Mouse (Mus musculus): ENCODE data around the gene Nsun7. TPM values are rescaled to one million over a fixed set of nuclear protein-coding genes. Genes with fewer than 3 reads are reported as not detected.

Gene Nsun7
- polyA plus RNA-seq, 2 experiments = 0.02 TPM; not detected in 1

GRCm38 (mm10) chr5:66304300-66305067, 44.8 kb downstream of the Nsun7 start:
- no peak overlapping the region for H3K9ac ChIP-seq (replicated peaks)
- H3K27ac ChIP-seq = no peak overlapping the region
- ATAC-seq (ENCODE audit: insufficient read depth) = no peak
- H3K4me3 ChIP-seq (ENCODE audit: insufficient read depth in 1 of 2, low read depth in 2 of 2, low read length in 2 of 2) = no peak overlapping the region
- H3K4me1 ChIP-seq (replicated peaks; ENCODE audit: control insufficient read depth in 2 of 2, insufficient read depth in 2 of 2, low read length in 1 of 2) = no peaks in the 10 kb centered on the region
- no peak overlapping the region for H3K4me2 ChIP-seq (ENCODE audit: low read depth)
- WGBS (ENCODE audit: insufficient replicate concordance) = 65% methylated on average over 11 of the region's 11 CpGs
- no peaks in the 10 kb centered on the region for H3K9me3 ChIP-seq (ENCODE audit: control insufficient read depth, low read length)
- DNase-seq (ENCODE audit: low read depth in 3 of 3, low spot score in 3 of 3) = no peak
- no peaks in the 10 kb centered on the region for H3K36me3 ChIP-seq (replicated peaks; ENCODE audit: control insufficient read depth, insufficient read depth, low read depth)
- no peaks in the 10 kb centered on the region for H3K27me3 ChIP-seq (ENCODE audit: control insufficient read depth, insufficient read depth, low read length)
- TF ChIP-seq CTCF (IDR thresholded peaks at IDR 0.05; ENCODE audit: low read depth) (no peak), EP300 (IDR thresholded peaks at IDR 0.05; ENCODE audit: low read depth) (no peak)

- H3K27ac ChIP-seq = no peak overlapping the region
- no peaks in the 10 kb centered on the region for H3K27me3 ChIP-seq (ENCODE audit: control insufficient read depth, insufficient read depth, low read length)
- H3K9me3 ChIP-seq (ENCODE audit: control insufficient read depth, low read length) = no peaks in the 10 kb centered on the region
- no peak overlapping the region for H3K4me2 ChIP-seq (ENCODE audit: low read depth)
- no peak overlapping the region for H3K9ac ChIP-seq (replicated peaks)
- ATAC-seq (ENCODE audit: insufficient read depth) (no peak), DNase-seq (ENCODE audit: low read depth in 3 of 3, low spot score in 3 of 3) (no peak)
- no peak for TF ChIP-seq CTCF (IDR thresholded peaks at IDR 0.05; ENCODE audit: low read depth)
- no peak for TF ChIP-seq EP300 (IDR thresholded peaks at IDR 0.05; ENCODE audit: low read depth)
- H3K4me3 ChIP-seq (ENCODE audit: insufficient read depth in 1 of 2, low read depth in 2 of 2, low read length in 2 of 2) = no peak overlapping the region
- H3K4me1 ChIP-seq (replicated peaks; ENCODE audit: control insufficient read depth in 2 of 2, insufficient read depth in 2 of 2, low read length in 1 of 2) = no peaks in the 10 kb centered on the region
- H3K36me3 ChIP-seq (replicated peaks; ENCODE audit: control insufficient read depth, insufficient read depth, low read depth) = no peaks in the 10 kb centered on the region
- 71% methylated on average over 8 of the region's 8 CpGs for WGBS (ENCODE audit: insufficient replicate concordance)
These were observed 45.8 kb downstream of the Nsun7 start for GRCm38 (mm10) chr5:66305511-66305910.

GRCm38 (mm10) chr5:66310328-66310727, 50.6 kb downstream of the Nsun7 start:
- Histone ChIP-seq H3K36me3 (replicated peaks; ENCODE audit: control insufficient read depth, insufficient read depth, low read depth) (no peaks in the 10 kb centered on the region), H3K27ac (no peak overlapping the region), H3K4me1 (replicated peaks; ENCODE audit: control insufficient read depth in 2 of 2, insufficient read depth in 2 of 2, low read length in 1 of 2) (no peaks in the 10 kb centered on the region), H3K4me3 (ENCODE audit: insufficient read depth in 1 of 2, low read depth in 2 of 2, low read length in 2 of 2) (no peak overlapping the region), H3K27me3 (ENCODE audit: control insufficient read depth, insufficient read depth, low read length) (no peaks in the 10 kb centered on the region), H3K4me2 (ENCODE audit: low read depth) (no peak overlapping the region), H3K9me3 (ENCODE audit: control insufficient read depth, low read length) (no peaks in the 10 kb centered on the region), H3K9ac (replicated peaks) (no peak overlapping the region)
- 58% methylated on average over 9 of the region's 9 CpGs for WGBS (ENCODE audit: insufficient replicate concordance)
- TF ChIP-seq CTCF (IDR thresholded peaks at IDR 0.05; ENCODE audit: low read depth) (no peak), EP300 (IDR thresholded peaks at IDR 0.05; ENCODE audit: low read depth) (no peak)
- DNase-seq (ENCODE audit: low read depth in 3 of 3, low spot score in 3 of 3) (no peak), ATAC-seq (ENCODE audit: insufficient read depth) (no peak)

- H3K27me3 ChIP-seq (ENCODE audit: control insufficient read depth, insufficient read depth, low read length) = no peaks in the 10 kb centered on the region
- WGBS (ENCODE audit: insufficient replicate concordance) = 78% methylated on average over 11 of the region's 11 CpGs
- no peak for DNase-seq (ENCODE audit: low read depth in 3 of 3, low spot score in 3 of 3)
These were observed 51.1 kb downstream of the Nsun7 start for GRCm38 (mm10) chr5:66310806-66311205.

GRCm38 (mm10) chr5:66315791-66316190, 56.1 kb downstream of the Nsun7 start:
- no peaks in the 10 kb centered on the region for H3K27me3 ChIP-seq (ENCODE audit: control insufficient read depth, insufficient read depth, low read length)
- H3K4me2 ChIP-seq (ENCODE audit: low read depth) = no peak overlapping the region
- no peak overlapping the region for H3K9ac ChIP-seq (replicated peaks)
- H3K27ac ChIP-seq = no peak overlapping the region
- TF ChIP-seq CTCF (IDR thresholded peaks at IDR 0.05; ENCODE audit: low read depth) (no peak), EP300 (IDR thresholded peaks at IDR 0.05; ENCODE audit: low read depth) (no peak)
- WGBS (ENCODE audit: insufficient replicate concordance) = 58% methylated on average over 5 of the region's 5 CpGs
- ATAC-seq (ENCODE audit: insufficient read depth) = no peak
- H3K9me3 ChIP-seq (ENCODE audit: control insufficient read depth, low read length) = no peaks in the 10 kb centered on the region
- DNase-seq (ENCODE audit: low read depth in 3 of 3, low spot score in 3 of 3) = no peak
- no peaks in the 10 kb centered on the region for H3K36me3 ChIP-seq (replicated peaks; ENCODE audit: control insufficient read depth, insufficient read depth, low read depth)
- H3K4me1 ChIP-seq (replicated peaks; ENCODE audit: control insufficient read depth in 2 of 2, insufficient read depth in 2 of 2, low read length in 1 of 2) = no peaks in the 10 kb centered on the region
- H3K4me3 ChIP-seq (ENCODE audit: insufficient read depth in 1 of 2, low read depth in 2 of 2, low read length in 2 of 2) = no peak overlapping the region

More at GRCm38 (mm10) chr5:66310806-66311205, 51.1 kb downstream of the Nsun7 start:
- no peak for TF ChIP-seq EP300 (IDR thresholded peaks at IDR 0.05; ENCODE audit: low read depth)
- TF ChIP-seq CTCF (IDR thresholded peaks at IDR 0.05; ENCODE audit: low read depth) = no peak
- no peak for ATAC-seq (ENCODE audit: insufficient read depth)
- no peak overlapping the region for H3K4me2 ChIP-seq (ENCODE audit: low read depth)
- H3K4me1 ChIP-seq (replicated peaks; ENCODE audit: control insufficient read depth in 2 of 2, insufficient read depth in 2 of 2, low read length in 1 of 2) = no peaks in the 10 kb centered on the region
- no peak overlapping the region for H3K9ac ChIP-seq (replicated peaks)
- H3K36me3 ChIP-seq (replicated peaks; ENCODE audit: control insufficient read depth, insufficient read depth, low read depth) = no peaks in the 10 kb centered on the region
- no peak overlapping the region for H3K4me3 ChIP-seq (ENCODE audit: insufficient read depth in 1 of 2, low read depth in 2 of 2, low read length in 2 of 2)
- H3K9me3 ChIP-seq (ENCODE audit: control insufficient read depth, low read length) = no peaks in the 10 kb centered on the region
- H3K27ac ChIP-seq = no peak overlapping the region

Measured in liver, embryonic 14.5 days (tissue).